Mouse (Mus musculus): ENCODE measurements at regions not wholly inside any gene's neighbourhood (a gene's known extent, or its start where the extent isn't known, plus 50 kb on each side); places are given as distances from the start of the nearest gene placed in this dataset.
A peak's percentile ranks its signal among the peaks of the same experiment; 100 is the strongest.

DNA sequence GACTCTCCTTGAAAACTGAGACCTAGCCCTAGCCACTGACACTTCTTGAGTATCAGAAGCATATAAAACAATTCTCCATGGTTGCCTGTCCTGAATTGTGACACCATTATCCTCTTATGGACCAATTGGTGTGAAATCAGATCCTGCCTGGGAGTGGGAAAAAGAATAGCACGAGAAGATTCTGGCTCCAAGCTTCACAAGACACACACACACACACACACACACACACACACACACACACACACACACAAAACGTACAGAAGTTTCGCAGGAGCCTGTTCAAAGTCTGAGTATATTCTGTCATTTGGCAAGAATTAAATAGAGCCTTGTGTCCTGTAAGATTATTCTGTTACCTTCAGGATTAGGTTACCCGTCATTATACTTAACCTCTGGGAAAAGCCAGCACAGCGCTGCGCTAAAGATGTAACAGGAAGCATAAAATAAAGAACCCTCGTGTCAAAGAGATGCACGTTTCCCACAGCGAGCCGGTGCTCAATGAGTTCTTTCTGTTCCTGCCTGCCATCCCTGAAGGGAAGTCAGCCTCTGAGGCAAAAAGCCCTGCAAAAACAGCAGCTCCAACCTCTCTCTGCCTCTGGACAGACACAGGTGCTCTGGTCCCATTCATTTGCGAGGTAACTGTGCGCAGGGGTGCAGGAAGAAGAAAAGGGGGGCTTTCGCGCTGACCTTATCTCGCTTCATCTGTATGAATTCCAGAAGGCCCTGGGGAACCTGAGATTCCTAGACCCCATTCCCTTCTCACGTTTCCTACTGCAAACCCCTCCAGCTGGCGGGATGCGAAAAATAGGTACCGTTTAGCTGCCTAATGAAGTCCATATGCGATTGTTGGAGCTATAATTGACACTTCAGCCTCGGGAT, 178.4 kb upstream of the Elac2 start:
- no peak for DNase-seq

DNA sequence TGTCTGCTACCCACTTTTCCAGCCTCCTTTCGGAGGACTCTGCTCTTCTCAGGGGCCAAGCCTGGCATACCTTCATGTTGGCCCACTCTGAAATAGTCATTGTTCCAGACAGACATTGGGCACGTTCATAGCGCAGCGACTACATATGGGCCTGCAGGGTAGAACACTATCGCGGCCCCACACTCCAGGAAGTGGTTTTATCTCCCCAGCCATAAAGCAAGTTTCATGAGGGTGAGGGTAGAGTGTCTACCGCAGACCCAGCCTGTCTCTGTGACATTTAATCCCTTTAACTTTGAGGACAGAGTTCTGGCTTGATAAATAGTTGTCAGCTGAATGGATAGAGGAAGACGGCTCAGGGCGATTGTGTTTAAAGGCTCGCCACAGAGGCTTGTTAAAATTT, 177.5 kb upstream of the Elac2 start:
- no peak for DNase-seq

DNA sequence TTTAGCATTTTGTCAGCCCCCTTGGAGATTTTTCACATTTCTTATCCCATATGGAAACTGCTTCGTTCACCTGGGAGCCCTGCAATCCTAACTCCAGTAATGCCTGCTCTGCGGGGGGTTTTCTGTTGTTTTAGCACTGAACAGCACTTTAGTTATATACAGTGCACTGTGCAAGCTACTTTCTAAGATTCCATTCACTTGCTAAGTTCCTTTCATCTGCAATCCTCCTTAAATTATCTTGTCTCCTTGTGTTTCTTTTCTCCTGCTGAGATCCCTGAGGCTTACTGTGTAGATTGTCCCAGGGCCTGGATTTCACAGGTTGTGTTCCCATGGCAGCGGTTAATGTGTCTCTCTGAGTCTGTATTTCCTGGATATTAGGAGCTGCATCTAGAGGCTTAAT, 173.3 kb upstream of the Elac2 start:
- DNase-seq = no peak

DNA sequence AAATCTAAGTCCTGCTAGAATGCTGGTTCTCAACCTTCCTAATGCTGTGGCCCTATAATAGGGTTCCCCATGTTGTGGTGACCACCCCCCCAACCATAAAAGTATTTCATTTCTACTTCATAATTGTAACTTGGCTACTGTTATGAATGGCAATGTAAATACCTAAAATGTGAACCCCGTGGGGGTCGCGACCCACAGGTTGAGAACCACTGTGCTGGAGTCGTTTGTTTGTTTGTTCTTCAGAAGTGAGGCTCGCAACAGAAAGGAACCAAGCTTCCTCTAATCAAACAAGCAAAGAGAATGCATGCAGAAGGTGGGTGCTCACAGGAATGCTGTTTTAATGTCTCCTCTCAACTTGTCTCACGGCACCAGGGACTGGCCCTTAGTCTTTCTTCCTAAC, 166.4 kb upstream of the Elac2 start:
- DNase-seq = no peak

DNA sequence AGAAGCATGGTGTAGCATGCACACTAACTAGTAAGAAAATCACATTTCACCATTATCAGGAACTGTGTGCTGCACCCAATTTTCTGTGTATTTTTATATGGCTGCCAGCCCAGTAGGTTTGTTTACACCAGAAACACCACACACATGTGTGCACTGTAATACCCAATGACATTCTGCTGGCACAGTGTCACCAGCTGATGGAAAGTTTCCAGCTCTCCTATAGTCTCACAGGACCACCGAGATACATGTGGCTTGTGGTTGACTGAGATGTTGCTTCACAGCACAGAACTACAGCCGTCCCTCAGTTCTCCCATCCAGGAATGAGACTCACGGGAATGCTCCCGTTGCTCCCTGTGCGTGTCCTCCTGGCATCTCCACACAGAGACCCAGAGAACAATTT, 149.4 kb upstream of the Elac2 start:
- DNase-seq = no peak

DNA sequence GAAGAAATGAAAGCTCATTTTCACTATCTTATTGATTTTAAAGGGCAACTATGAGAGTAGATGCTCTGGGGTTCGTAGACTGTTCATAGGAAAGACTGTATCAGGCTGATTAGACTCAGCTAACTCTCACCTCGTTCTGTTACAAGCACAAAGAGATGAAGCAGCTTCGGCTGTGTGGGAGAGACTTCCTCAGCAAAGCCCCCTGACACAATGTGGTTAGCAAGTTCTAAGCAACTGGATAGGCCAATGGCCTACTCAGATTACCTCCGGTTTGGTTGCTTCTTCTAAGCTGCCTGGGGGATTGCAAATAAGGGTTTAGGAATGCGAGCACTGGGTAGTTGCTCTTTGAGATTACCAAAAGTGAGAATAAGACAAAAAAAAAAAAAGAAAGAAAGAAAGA, 146.4 kb upstream of the Elac2 start:
- no peak for DNase-seq

DNA sequence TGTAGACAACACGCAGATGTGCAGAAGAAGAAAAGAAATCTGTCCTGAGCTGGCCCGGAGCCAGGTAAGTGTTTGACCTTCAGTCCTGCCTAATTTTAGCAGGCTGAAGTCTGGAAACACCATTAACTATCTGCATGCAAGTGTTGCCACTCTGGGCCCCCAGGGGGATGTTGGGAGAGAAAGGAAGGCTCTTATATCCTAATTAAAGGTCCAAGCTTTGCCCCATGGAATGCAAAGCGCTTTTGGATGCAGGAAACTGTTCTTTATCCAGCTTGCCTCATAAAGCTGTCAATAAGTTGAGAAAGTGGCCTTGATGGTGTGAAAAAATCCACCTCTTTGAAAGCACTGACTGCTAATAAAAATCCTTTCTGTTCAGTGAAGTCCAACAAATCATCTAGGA, 145.1 kb upstream of the Elac2 start:
- DNase-seq = no peak

DNA sequence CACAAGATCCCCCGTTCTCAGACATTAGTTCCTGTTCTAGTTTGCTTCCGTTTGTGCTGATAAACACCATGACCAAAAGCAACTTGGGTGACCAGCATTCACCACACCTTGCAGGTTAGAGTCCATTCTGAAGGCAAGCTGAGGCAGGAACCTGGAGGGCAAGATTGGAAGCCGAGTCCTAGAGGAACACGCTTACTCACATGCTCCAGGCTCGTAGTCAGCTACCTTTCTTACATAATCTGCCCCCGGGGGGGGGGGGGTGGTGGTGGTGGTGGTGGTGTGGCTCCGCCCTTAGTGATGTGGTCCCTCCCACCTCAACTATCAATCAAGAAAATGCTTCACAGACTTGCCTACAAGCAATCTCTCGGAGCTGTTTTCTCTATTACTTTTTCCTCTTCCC, 142.1 kb upstream of the Elac2 start:
- no peak for DNase-seq

DNA sequence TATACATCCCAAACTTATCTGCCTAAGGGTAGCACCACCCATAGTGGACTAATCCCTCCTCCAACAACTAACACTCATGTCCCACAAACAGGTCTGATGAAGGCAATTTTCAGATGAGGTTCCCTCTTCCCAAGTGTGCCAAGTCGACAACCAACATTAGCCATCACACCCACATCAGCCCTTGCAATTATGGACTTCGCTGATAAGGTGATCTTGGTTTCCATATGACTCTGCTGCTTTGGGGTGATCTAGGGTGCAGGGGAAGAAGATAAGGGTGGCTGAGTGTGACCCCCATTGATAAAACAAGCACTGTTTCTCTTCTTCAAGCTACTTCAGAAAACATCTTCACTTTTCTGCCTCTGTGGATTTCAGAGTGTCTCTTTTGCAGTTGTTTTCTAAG, 137.7 kb upstream of the Elac2 start:
- no peak for DNase-seq

DNA sequence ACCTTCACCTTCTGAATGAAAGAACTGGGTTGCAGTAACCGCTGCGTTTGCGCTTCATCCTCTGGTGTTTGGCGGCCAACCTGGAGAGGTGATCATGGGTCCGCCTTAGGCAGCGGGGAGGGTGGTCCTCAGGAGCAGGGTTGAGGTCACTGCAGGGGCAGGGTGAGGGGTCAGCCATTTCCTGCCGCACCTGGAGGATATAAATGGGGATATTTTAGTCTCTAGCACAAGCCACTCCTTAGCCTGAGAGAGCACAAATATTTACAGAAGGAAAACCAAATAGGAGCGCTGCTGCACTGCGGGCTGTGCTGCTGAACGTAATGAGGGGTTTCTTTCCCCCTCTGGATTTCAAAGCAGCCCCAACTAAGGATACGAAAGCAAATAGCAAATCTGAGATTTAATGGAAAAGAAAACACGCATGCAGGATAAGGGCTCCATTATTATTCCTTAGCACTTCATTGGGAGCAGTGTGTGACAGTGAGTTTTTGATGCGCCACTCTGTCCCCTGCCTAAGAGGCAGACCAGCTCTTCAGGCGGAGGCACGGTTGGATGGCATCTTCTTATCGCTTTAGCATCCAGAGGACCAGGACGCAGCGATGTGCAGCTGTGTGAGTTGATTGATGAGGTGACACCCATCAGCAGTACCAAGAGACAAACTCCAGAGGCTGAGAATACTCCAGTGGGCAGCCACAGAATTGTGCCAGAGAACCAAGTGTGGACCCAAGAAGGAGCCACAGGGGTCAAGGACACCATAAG, 135.9 kb upstream of the Elac2 start:
- DNase-seq = no peak

DNA sequence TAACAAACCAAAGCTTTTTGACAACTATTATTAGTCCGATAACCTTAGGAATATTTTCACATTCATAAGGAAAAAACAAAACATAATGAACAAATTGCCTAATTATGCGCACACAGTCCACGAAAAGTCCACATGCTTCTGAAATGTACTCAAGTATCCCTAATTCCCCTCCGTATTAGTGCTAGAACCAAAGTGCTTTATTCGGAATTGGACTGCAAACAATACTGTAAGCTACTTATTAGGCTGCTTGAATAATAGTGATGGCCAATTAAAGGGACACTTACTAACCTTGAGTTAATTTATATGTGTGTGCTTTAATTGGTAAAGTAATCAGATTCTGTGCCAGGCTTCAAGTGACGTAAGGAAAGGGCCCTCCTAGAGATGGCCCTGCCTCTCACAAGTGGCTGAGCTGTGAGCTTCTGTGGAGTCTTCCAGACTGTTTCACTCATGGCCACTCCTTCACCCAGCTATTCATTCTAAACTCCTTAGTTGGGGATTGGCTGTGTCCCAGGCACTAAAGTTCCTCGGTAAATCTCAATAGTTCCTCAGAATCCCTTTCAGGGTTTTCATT, 132.2 kb upstream of the Elac2 start:
- DNase-seq = no peak

DNA sequence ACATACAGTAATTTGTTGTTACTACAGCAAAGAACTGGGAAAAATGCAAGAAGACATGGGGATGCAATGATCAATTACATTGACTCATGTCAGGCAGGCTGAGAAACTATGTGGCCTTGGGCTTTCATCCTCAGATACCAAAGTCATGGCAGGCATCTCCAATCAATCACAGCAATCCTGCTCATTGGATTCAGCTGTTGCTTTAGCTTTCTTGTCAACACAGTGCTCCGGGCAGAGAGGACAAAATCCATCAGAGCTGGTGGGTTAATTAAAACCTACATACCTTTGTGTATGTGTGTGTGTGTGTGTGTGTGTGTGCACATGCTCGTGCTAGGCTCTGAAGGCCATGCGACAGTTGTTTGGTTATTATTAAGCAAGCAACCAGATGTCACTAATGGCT, 119.2 kb upstream of the Elac2 start:
- DNase-seq = no peak

DNA sequence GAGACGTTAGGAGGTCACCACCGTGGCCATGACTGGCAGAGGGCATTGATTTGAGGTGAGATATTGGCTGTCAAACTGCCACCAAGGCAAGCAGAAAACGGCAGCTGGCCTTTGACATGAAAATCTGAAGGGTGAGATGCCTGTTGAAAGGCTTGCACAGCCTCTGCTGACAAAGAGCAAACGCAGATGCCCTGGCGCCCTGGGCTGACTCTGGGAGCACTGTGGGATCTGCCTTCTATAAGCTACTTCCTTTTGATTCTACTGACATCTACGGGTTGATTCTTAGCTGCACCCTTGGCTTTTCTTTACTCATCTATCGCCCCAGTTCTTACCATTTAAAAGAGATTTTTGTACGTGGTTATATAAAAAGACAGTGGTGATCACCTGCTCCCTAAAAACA, 98.2 kb upstream of the Elac2 start:
- no peak for DNase-seq

DNA sequence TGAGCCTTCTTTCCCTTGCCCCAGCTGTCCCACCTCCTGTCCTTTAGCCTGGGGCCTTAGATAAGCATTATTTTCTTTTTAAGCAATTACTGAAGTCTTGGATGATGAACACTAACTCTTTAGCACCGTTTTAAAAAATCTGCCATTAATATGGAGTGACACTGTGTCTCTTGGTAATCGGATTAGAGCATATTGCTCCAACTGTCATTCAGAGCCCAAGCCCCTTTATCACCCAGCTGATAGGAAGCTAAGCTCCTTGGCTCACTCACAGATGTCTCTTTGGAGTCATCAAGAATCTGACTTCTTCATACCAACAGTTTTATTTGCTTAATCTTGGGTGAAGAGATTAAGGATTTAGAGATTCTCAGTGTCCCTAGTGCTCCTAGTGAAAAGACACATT, 94.3 kb upstream of the Elac2 start:
- no peak for DNase-seq

DNA sequence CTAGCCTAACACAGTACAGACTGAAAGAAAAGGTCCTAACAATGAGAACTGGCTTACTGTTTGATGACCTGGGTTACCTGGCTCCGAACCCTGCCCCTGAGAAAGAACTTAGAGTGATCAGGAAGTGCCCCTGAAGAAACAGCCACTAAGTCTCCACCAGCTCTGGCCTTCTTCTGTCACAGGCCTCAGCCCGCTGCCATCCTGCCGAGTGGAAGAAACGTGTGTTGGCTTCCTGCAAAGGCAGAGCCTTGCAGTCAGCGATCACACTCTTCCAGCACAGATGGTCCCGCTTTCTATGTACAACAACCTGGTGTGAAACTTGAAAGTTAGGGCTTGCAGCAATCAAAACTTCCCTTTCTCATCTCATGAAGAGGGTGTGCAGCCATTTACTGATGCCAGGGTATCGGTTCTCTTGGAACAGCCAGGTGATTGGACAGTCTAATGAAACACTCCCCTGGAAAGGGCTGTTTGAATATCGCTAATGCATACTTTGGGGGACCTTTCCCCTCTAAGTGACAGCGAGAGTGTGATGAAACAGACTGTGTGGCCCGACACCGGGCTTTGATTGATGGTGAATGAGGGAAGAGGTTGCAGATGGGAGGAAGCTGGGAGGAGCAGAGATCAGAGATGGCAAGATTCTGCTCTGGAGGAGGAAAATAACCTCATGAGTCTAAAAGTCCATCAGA, 89.4 kb upstream of the Elac2 start:
- no peak for DNase-seq

DNA sequence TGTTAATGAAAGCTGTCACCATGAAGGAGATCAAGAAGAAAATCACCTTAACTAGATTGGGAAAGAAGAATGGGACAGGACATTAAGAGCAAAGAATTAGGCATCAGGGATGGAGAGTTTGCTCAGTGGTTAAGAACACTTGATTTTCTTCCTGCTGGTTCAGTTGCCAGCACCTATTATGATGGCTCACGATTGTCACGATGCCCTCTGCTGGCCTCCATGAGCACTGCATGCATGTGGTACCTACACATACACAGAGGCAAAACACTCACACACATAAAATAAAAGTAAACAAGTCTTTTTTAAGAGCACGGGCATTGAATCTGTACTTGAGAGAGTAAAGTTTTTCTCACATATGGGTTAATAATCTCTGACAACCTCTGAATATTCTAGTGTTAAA, 88.1 kb upstream of the Elac2 start:
- no peak for DNase-seq

DNA sequence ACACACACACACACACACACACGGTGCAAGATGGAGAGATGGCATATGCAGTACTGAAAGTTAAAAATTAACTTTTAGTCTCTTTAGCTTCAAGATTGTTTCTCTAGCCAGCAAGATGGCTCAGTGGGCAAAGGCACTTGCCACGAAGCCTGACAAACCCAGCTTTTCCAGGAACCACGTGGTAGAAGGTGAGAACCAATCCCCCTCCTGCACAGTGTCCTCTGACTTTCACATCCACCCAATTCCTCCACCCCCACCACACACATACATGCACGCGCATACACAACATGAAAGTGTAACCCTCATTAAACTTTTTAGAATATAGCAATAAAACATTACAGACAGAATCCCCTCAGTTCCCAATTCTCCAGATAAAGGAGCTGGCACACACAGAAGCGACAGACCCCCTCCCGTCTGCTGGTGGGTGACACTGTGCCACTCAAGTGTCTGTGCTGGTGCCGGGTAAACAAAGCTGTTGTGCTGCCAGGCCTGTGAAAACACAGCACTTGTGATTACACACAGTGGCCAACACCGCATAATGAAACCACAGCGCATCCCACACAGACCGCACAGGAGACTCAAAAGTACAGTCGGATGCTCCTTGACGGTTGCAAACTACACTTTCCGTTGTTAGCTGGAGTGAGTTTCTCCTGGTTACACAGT, 82.9 kb upstream of the Elac2 start:
- no peak for DNase-seq

DNA sequence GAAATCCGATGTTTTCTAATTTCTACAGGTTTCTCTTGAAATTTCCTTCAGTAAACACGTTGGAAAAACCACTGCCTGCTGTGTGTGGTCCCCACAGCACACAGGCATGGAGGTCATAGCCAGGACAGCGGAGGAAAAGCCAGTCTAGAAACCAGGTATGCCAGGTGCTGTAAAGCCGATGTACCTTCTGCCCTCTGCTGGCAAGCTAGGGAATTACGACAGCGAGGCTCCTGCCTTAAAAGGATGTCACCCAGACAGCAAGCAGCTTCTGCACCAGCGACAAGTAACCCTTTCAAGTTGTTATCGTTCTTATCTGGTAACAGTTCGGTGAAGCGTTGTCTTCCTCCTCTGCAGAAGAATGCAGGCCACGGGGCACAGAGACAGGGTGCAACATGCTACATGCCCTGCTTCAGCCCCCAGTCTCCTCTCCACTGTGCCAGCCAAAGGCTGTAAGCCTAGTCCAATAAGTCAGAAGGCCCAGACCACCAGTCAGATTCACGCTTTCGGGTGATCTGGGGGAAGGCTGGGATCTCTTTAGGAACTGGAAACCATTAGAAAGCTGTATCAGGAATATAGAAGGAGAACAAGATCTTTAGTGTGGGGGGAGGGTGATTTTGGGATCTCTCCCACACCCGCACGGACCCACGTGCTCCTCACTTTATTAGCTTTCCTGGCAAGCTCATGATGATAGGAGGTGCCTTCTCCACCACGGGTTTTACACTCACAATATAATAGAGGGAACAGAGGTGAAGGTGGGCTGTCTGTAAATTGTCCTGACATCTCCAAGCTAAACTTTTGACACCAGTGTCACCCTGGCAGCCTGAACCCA, 79.9 kb upstream of the Elac2 start:
- DNase-seq = peak; percentile 42

DNA sequence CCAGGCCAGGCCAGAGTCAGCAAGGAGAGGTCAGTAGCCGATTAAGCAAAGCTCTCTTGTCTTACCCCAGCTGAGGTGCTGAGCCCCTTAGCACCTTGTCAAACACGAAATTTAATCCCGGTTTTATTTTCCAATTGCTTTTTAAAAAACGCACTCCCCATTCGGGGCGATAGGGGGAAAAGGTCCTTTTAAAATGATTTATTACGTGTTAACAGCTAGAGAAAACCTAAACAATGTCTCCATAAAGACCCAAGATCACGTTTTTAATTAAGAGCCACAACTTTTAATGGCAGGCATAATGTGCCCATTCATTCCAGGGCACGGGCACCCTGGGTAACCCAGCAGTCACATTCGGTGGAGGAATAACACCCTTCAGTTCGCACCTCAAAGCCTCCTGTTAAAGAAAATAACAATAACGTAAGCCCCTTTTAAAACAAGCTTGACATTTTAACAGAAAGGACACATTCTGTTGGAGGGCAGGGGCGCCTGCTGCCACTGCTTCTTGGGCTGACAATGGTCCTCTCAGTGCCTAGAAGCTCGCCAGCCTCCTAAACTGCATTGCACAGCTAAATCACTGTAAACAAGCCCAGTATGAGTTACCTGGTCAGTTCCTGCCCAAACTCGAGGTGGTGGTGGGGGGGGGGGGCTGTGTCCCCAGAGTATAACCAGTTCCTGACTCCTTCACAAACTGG, 79.1 kb upstream of the Elac2 start:
- no peak for DNase-seq

DNA sequence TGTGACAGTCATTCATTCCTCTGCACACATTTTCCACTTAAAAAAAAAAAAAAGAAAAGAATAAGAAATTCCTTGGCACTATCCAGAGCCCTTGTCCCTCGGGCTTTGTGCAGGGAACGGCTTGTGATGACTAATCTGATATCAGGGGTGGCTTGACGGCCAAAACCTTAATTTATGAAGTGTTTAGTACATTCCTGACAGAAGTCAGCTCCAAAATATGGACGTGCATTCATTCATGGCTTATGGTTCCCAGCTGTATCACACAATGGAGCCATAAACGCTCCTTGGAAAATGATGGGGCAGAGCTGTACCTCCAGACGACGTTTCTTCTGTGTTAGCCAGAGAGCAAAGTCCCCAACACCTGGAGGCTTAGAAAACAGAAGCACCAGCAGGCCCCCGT, 62.1 kb upstream of the Elac2 start:
- DNase-seq = no peak

DNA sequence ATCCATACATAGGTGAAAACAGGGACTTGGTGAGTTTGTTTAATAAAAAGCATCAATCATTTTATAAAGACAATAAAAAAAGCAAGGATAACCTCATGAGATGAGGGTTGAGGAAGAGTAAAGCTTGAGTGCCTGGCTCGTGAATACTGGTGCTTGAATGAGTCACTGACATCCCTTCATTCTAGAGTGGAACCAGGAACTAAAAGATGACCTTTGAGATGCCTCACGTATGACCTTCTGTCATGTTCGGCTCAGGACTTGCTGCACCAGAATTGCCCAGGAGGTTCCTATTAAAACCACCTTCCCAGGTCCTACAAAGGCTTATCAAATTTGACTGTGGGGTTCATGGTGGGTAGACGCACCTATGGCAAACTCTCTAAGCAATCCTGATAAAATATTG, 61.5 kb upstream of the Elac2 start:
- DNase-seq = no peak
